Mouse (Mus musculus) liver, adult (tissue): ENCODE measurements around the gene Igf1r.

Experiments used
- GATA4 ChIP-seq: IDR thresholded peaks from 2 replicates; pipeline ENCODE4 v1.6.1; 2014; ENCODE audit warnings: mild to moderate bottlenecking, low read length; ENCODE audit not compliant: insufficient replicate concordance

Gene Igf1r

DNA sequence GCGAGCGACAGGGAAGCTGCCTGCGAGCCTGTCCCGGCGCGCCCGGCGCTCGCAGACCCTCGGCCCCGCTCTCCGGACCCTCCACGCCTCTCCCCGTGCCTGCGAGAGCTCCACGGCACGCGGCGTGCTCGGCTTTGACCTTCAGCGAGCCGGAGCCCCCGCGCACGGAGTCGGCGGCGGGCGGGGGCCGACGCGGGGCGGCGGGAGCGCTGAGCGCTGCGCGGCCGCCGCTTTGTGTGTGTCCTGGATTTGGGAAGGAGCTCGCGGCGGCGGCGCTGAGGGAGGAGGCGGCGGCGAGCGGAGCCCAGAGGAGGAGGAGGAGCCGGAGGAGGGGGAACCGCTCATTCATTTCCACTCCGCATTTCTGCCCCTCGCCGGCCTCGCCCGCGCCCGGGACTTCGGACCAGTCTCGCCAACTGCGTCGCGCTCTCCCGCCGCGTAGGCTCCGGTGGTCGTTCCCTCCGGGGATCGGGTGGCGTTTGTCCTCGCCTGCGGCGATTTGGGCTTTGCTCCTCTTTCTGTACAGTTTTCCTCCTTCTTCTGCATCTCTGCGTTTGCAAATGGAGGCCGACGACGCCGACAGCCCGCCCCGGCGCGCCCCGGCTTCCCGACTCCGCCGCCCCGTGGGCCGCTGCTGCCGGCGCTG, 468 bp upstream of the Igf1r start:
- TF ChIP-seq GATA4: no peak

DNA sequence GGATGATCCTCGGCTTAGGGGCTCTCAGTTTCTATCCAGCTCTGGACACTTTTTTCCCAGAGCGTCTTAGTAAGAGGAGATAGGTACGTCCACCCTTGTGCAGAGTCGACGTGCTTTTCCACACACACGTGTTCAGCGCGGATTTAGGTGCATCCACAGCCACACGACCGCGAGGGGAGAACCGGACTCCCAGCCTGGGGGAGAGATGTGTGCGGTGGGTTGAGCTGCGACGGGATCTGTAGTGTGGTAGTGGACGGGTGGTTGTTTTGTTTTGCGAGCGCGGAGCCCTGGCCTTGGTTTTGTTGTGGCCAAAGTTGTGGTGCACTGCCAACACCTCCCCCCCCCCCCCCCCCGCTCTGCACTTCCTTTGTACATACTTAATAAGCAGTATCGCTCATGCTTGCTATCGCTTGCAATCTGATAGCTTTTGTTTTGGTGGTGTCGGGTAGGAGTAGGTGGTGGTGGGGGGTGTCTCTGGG, 1.2 kb downstream of the Igf1r start:
- no peak; the same call in 1 of the 2 replicates for TF ChIP-seq GATA4

DNA sequence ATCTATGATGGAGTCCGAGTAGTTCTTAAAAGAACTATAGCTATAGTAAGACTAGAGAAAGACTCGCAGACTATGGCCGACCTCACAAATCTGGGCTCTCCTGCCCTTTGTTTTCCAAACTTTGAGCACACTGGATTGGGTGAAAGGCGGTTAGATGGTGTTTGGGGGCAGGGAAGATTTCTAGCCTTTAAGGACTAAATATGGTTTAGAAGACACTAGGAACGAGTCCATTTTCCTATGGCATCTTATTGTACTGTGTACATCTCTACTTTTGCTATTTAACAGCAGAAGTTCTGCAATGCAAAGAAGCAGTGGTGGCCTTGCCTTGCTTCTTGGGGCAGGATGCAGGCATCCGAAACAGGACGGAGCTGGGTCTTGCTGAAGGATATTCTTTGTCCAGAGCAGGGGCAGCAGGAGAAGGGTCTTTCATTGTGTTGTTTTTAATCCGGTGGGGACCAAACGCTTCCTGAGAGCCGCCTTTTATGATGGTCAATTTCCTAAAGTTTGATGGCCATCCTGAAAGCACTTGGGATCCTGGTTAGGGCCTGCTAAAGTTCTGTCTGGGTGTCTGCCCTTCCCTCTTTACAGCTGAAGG, 2.1 kb downstream of the Igf1r start:
- no peak for TF ChIP-seq GATA4

DNA sequence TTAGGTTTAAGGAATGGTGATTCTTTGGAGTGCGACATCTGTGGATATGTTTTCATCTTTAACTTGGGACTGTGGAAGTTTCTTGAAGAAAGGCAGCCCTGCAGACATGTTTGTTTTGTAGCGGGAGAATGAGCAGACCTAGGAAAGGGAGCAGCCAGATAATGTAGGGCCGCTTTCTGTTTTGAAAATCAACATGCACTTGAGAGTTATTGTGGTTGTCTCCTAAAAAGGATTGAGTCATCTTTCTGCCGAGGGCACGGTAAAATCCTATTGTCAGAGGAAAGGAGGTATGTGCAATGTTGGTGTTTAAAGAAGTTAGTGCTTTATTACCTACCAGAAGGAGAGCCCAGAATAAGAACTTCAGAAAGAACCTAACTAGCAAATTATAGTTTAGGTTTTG, 2.6 kb downstream of the Igf1r start:
- no peak for TF ChIP-seq GATA4

DNA sequence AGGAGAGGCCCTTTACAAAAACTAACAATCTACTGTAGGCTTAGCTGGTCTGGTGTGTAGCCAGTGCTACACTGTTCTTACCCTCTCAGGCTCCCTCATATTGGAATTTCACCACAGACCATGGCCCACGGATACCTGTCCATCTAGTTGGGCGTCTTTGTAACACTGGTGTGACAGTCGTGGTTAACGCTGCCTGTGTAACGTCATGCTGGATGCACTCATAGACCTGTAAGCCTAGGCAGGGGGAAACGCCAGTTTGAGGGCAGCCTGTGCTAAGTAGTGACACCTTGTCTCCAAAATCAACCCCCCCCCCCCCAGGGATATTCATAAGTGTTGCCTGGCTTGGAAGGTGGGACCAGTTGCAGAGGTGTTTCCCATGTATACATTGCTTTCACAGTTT, 4.7 kb downstream of the Igf1r start:
- no peak for TF ChIP-seq GATA4

DNA sequence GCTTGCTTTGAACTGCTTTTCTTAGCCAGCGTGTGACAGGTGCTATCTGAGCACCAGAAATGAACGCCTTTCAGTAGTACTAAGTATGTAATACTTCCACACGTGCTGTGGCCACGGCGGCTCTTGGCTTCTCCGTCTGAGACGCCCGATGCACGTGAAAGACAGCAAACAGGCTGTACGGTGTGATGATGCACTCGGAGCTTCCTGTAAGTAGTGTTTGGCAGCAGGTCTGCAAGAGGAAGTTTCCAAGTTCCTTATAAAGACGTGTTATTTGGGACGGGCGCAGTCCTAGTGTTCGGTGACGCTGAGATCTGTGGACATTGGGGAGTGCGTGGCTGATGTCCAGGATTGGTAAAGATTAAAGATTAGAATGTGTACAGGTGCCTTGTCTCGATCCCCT, 5.4 kb downstream of the Igf1r start:
- TF ChIP-seq GATA4: no peak

DNA sequence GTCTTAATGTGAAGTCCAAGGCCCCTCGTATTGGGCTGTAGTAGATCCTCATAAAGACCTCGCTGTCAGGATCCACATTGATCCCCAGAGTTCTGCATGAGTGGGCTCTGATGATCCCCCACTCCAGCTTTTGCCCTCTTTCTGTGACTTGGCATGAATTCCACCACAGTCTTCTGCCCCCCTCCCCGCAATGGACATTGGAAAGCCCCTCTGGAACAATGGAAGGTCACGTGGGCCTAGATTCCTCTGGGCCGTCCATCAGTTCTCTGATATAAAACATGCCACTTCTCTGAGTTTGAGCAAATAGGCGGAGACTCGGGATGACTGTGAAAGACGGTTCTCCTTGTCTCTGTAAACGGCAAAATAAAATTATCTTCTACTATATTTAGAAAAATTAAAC, 8.1 kb downstream of the Igf1r start:
- TF ChIP-seq GATA4: no peak

DNA sequence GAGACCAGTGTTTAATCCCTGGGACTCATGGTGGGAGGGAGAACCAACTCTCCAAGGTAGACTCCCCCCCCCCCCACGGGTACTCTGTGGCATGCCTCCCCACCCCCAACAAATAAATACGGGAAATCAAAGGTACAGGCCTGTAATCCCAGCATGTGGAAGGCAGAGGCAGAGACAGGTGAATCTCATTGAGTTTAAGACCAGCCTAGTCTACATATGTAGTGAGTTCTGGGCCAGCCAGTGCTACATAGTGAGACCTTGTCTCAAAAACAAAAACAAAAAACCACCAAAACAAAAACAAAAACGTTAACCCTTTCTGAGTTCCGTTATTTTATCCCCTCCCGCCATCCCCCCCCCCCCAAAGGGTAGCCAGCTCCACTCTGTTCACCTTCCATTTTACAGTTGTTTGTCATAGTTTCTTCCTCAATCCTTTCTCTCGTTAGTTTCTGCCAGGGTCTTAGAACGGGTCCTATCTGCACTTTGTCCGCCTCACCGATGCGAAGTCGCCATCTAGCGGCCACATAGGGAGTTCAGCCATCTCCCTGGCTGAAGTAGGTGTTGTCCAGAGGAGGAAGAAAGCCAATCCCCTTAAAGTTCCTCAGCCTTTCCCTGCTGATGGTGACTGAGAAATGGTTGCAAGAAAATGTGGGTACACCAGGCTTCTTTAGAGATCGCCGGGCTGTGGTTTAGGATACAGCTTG, 9.1 kb downstream of the Igf1r start:
- no peak for TF ChIP-seq GATA4

DNA sequence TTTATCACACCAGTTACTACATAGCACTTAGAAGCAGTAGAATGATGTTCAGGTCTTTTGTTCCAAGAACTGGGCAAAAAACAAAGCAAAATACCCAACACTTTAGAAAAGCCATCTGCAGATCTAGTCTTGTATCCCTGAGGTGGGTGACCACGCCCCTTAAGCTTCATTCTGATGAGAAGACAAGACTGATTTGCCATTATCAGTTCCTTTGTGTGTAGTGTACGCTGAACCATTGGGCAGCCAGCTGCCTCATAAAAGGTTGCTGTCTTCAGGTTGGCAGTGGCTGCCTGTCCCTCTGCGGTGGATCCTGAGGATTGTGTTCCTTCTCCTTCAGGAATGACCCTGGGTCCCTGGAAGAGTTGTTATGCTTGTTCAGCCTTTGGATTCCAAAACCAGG, 11.1 kb downstream of the Igf1r start:
- TF ChIP-seq GATA4: no peak

DNA sequence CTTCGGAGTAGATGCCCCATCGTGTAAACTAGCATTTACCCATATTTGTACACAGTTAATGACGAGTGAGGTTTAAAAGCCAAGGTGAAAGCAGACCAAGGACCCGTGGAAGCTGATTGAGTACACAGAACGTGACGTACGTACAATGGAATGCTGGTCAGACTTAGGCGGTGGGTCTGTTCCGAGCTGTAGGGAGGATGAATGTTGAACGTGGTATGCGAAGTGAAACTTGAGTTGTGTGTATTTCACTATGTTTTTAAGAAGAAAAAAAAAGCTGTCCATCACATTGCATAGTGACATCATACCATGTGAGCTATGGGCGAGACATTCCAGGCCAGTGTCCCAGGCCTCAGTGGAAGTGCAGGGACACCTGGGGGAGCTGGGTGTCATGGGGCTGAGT, 15.8 kb downstream of the Igf1r start:
- TF ChIP-seq GATA4: no peak

DNA sequence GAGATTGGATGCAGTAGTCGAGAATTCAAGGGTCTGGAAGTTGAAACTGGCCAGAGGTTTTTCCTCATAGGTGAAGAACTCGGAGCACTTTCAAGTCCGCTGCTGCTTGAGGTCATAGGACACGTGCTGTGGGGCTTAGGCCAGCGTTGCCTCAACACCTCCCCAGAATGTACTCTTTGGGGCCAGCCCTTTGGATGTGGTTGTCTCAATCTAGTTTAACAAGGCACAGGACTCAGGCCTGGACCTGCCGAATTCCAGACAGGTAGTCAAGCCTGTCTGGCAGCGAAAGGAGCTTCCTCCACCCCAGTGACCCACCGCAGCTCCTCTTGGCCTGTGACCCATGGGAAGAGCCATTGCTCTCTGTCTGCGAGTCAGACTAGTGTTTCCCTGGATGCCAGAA, 16.4 kb downstream of the Igf1r start:
- TF ChIP-seq GATA4: no peak

DNA sequence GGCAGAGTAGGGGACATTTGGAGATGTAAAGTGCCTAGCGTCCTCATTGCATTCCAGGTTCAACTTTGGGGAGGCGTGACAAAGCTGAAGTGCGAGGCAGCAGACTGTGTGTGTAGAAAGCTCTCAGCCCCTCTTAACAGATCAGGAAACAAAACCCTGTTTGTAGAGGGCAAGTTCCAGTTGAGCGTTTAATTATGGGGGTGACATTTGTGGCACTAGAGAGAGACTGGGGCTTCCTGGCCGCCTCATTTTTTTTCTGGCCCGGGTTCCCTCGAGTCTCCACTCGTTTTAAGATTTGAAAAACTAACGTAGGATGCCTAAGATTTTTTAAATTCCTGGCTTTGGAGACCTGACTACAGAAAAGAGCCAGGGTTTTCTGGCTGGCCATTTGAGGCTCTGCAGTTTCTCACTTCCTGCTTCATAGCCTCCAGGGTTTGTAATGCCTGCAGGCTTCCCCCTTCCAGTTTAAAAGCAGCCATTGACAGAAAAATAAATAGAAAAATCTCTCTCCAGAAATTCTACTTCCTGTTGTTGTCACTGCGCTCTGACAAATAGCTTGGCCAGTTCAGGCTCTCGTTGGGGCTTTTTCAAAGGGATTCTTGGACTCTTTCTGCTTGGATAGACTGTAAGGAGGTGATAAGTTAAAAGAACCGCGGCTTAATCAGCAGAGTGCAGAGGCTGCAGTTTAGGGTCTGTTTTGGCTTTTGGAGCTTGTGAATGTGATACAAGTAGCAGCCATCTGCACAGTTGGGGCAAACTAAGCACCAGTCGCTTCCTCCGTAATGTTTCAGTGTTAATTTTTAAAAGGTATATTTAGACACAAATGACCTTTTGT, 20.8 kb downstream of the Igf1r start:
- no peak for TF ChIP-seq GATA4

DNA sequence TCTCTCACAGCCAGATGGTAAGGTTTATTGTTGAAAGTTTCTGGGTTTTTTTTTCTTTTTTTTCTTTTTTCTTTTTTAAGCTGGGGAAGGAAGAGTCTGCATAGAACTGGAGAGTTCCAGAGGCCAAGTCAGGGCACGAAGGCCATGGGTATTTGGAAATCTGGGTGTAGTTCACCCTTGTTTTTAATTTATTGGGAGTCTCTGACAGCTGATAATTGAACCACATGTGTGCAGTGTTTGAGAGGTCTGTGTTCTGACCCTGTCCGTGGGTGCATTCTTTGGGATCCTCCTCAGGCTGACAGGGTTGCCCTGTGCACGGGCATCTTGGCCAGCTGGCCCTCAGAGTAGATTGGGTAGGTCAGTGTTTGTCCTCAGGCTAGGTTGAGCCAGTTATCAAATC, 29.3 kb downstream of the Igf1r start:
- no peak for TF ChIP-seq GATA4

DNA sequence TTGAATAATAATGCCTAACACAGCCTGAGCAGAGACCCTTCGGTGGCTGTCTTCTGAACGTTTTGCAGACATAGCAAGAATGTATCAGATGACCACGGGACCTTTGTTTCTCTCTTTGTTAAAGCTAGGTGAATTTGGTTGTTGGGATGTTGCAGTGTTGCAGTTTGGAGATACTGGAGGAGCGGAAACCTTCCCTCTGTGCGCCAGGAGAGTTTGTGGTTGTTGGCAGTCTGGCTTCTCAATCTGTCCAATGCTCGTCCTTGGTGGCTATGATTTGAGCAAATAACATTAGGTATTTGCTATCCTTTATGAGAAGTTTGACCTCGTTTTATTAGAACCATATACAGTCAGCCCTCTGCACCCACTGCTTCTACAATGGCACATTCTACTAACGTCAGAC, 30.2 kb downstream of the Igf1r start:
- TF ChIP-seq GATA4: no peak

DNA sequence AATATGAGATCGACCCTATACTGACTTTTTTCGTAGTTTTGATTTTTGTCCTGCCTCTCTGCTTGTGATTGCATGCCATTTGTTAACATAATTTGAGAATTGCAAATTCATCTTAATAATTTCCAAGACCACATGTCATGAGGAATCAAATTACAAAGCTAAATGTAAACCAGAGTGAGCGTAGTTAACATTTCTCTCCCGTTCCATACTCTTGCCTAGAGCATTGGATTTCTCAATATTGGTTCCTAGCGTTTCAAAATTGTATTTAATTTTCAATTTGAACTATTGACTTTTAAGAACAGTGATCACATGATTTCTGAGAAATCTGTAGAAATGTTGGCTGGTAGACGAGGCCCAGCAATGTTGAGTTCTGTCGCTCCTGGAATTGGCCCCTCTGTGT, 30.8 kb downstream of the Igf1r start:
- TF ChIP-seq GATA4: no peak
